ENCODE assay signal across 9 mouse cellular contexts in the genomic region with DNA sequence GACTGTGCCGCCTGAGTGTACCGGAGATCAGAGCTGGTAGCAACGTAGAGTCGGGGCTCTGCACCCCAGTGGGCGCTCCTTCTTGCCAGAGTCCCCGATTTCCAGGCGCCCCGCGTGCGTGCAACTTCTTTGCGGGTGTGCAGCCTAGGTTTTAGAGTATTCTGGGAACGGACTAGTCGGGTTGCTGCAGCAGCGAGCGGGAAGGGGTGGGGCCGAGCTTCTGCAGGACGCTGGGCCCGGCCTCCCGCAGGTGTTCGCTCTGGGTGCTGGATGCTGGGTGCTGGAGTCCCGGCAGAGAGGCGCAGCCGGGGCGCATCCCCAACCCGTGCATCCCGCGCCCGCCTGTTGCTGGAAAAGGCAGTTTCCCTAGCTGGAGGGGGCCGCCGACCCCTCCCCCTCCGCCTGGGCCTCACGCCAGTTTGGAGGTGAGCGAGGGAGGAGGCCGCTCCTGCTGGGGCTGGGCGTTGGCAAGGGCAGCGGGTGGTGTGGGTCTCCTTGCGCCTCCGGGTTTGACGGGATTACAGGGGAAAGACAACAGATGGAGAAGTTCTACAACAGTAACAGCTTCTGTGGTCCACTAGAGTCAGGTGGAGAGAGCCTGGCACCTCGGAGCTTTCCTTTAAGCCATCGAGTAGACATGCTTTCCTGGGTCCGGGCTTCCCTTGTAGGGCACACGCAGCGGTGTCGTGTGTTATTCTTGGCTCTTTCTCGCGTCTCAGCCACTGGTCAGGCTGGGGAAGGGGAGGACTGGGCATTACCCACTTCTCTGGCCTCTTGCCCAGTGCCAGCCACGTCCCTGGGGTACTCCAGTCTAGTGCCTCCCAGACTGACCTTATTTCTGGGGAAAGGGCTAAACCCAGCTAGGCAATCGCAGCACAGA. TPM values are rescaled to one million over a fixed set of nuclear protein-coding genes. Genes with fewer than 3 reads are reported as not detected.
A peak's percentile ranks its signal among the peaks of the same experiment; 100 is the strongest.
DNase-seq lines count a peak whose midpoint lies in the region; ATAC-seq lines count a peak whose summit lies in the region.
"Had no signal": no experiment of that assay in that cellular context is flagged by ENCODE, and none has a peak within 500 bp of the region (broad histone marks: within the 10 kb centered on the region; RNA-seq: fewer than 3 reads in every experiment).

No protein-coding gene starts in this region.

- peak; percentile 19 for ATAC-seq in CD4-positive, CD25-positive, alpha-beta regulatory T cell, adult 4 months
- ATAC-seq in forebrain, embryonic 11.5 days (replicated peaks; ENCODE audit: low FRiP score): peak; percentile 18; the same call in 1 of the 2 replicates
- ATAC-seq in limb, embryonic 11.5 days (ENCODE audit: insufficient number of reproducible peaks, low FRiP score, low TSS enrichment, low read depth): 0 out of 2 replicates have a peak, but pooled peaks have one; percentile 6
- ATAC-seq in midbrain, embryonic 14.5 days (ENCODE audit: low FRiP score, low TSS enrichment): no peak
- ATAC-seq in monocyte, adult 5-6 weeks (replicated peaks; ENCODE audit: insufficient number of reproducible peaks, low FRiP score, low TSS enrichment, poor library complexity, severe bottlenecking): no peak

- peak; percentile 70 for DNase-seq in adrenal gland, adult 2 months
- no peak for DNase-seq in forebrain, embryonic 11.5 days (ENCODE audit: low spot score)
- DNase-seq in heart, postnatal 4 days: peak; percentile 84
- DNase-seq in limb, embryonic 11.5 days (ENCODE audit: low spot score): peak; percentile 49
- peak; percentile 51 for DNase-seq in midbrain, embryonic 14.5 days
- DNase-seq in urinary bladder, postnatal 14 days (ENCODE audit: low spot score): peak; percentile 57

- H3K27ac ChIP-seq in forebrain, embryonic 11.5 days (ENCODE audit: low read depth, low read length): no peak overlapping the region
- no peak overlapping the region for H3K27ac ChIP-seq in limb, embryonic 11.5 days (replicated peaks; ENCODE audit: low read depth, low read length)
- H3K27ac ChIP-seq in midbrain, embryonic 14.5 days (replicated peaks; ENCODE audit: low read depth, low read length): 0 out of 2 replicates have a peak overlapping the region, but pooled peaks have one; percentile 8

- no peaks in the 10 kb centered on the region for H3K36me3 ChIP-seq in forebrain, embryonic 11.5 days (ENCODE audit: control insufficient read depth, insufficient read depth, low read length)
- peaks cover 2% of the 10 kb centered on the region for H3K36me3 ChIP-seq in limb, embryonic 11.5 days (ENCODE audit: control insufficient read depth, insufficient read depth, low read length)
- no peaks in the 10 kb centered on the region for H3K36me3 ChIP-seq in midbrain, embryonic 14.5 days (ENCODE audit: control insufficient read depth, insufficient read depth, low read length)

- no peaks in the 10 kb centered on the region for H3K9me3 ChIP-seq in forebrain, embryonic 11.5 days (ENCODE audit: control insufficient read depth, low read length)
- no peaks in the 10 kb centered on the region for H3K9me3 ChIP-seq in limb, embryonic 11.5 days (ENCODE audit: control insufficient read depth, low read length)
- H3K9me3 ChIP-seq in midbrain, embryonic 14.5 days (ENCODE audit: control insufficient read depth, low read length): no peaks in the 10 kb centered on the region

- peak overlapping the region; percentile 70 for H3K4me2 ChIP-seq in forebrain, embryonic 11.5 days (ENCODE audit: low read depth, low read length, severe bottlenecking)
- peak overlapping the region; percentile 78 for H3K4me2 ChIP-seq in limb, embryonic 11.5 days (ENCODE audit: low read depth, severe bottlenecking)
- H3K4me2 ChIP-seq in midbrain, embryonic 14.5 days (ENCODE audit: low read length): peak overlapping the region; percentile 79

- 3% methylated on average over 45 of the region's 49 CpGs for WGBS in forebrain, embryonic 11.5 days
- 3% methylated on average over 46 of the region's 49 CpGs for WGBS in limb, embryonic 11.5 days
- WGBS in midbrain, embryonic 14.5 days: 3% methylated on average over 49 of the region's 49 CpGs

- H3K4me1 ChIP-seq in forebrain, embryonic 11.5 days (replicated peaks; ENCODE audit: control insufficient read depth, insufficient read depth, low read length): peaks cover 16% of the 10 kb centered on the region
- peaks cover 21% of the 10 kb centered on the region for H3K4me1 ChIP-seq in limb, embryonic 11.5 days (ENCODE audit: control insufficient read depth, insufficient read depth, low read length)
- H3K4me1 ChIP-seq in midbrain, embryonic 14.5 days (ENCODE audit: control insufficient read depth, insufficient read depth, low read length): peaks cover 36% of the 10 kb centered on the region

- peak overlapping the region; percentile 53 for H3K9ac ChIP-seq in forebrain, embryonic 11.5 days (ENCODE audit: low read length)
- H3K9ac ChIP-seq in limb, embryonic 11.5 days (ENCODE audit: low read length): peak overlapping the region; percentile 52
- peak overlapping the region; percentile 40 for H3K9ac ChIP-seq in midbrain, embryonic 14.5 days (replicated peaks; ENCODE audit: low read length)

- H3K4me3 ChIP-seq in forebrain, embryonic 11.5 days (ENCODE audit: low read depth, low read length): peak overlapping the region; percentile 43
- H3K4me3 ChIP-seq in limb, embryonic 11.5 days (ENCODE audit: low read depth, low read length): peak overlapping the region; percentile 45
- H3K4me3 ChIP-seq in midbrain, embryonic 14.5 days (replicated peaks; ENCODE audit: low read depth, low read length): peak overlapping the region; percentile 37

- peaks cover 22% of the 10 kb centered on the region for H3K27me3 ChIP-seq in forebrain, embryonic 11.5 days (ENCODE audit: control insufficient read depth, insufficient read depth, low read length)
- H3K27me3 ChIP-seq in limb, embryonic 11.5 days (ENCODE audit: control insufficient read depth, insufficient read depth, low read length): peaks cover 44% of the 10 kb centered on the region
- H3K27me3 ChIP-seq in midbrain, embryonic 14.5 days (ENCODE audit: control insufficient read depth, insufficient read depth, low read length): peaks cover 32% of the 10 kb centered on the region

RNA-seq across cellular contexts. Expression of a gene that starts 0.8 kb away (rescaled TPM):
- polyA plus RNA-seq in CD4-positive, CD25-positive, alpha-beta regulatory T cell, adult 4 months (2017; shearing (Covaris generic)): under 1 TPM in 1 of 2 experiments, not detected in 1; 0.34 TPM
- total RNA-seq in adrenal gland, adult 2 months (2021): 10 to 100 TPM; 30.5 to 52.2 TPM
- 24.9 and 39.4 TPM in 2 replicates for polyA plus RNA-seq in adrenal gland, adult 2 months (2012; rRNA removed)
- 12.9 and 14.8 TPM in 2 replicates for polyA plus RNA-seq in forebrain, embryonic 11.5 days (2014; fragmentation: Nextera tagmentation; extraction: Ambion mirVana)
- total RNA-seq in heart, postnatal 4 days (2021): 100 to 1,000 TPM; 204 to 213 TPM
- 12.7 and 13.4 TPM in 2 replicates for polyA plus RNA-seq in limb, embryonic 11.5 days (2014; fragmentation: Nextera tagmentation; extraction: Ambion mirVana)
- 6.1 and 13.2 TPM in 2 replicates for polyA plus RNA-seq in midbrain, embryonic 14.5 days (2014; fragmentation: Nextera tagmentation; extraction: Ambion mirVana)
- total RNA-seq in monocyte, adult 5-6 weeks (2017): 13.5 to 48.9 TPM (median 15.1 TPM) in 3 replicates

RNA-seq across cellular contexts. Expression of a gene that starts 21.8 kb away (rescaled TPM):
- polyA plus RNA-seq in CD4-positive, CD25-positive, alpha-beta regulatory T cell, adult 4 months (2017; shearing (Covaris generic)): 1 to 10 TPM; 4.9 to 5.0 TPM
- 10 to 100 TPM; 28.7 to 30.4 TPM for total RNA-seq in adrenal gland, adult 2 months (2021)
- 72.9 and 76.9 TPM in 2 replicates for polyA plus RNA-seq in adrenal gland, adult 2 months (2012; rRNA removed)
- 82.3 and 85.2 TPM in 2 replicates for polyA plus RNA-seq in forebrain, embryonic 11.5 days (2014; fragmentation: Nextera tagmentation; extraction: Ambion mirVana)
- 10 to 100 TPM; 22.3 to 24.7 TPM for total RNA-seq in heart, postnatal 4 days (2021)
- 76.6 and 77.3 TPM in 2 replicates for polyA plus RNA-seq in limb, embryonic 11.5 days (2014; fragmentation: Nextera tagmentation; extraction: Ambion mirVana)
- 25.7 and 29.9 TPM in 2 replicates for polyA plus RNA-seq in midbrain, embryonic 14.5 days (2014; fragmentation: Nextera tagmentation; extraction: Ambion mirVana)
- 3.8 to 7.1 TPM (median 5.7 TPM) in 3 replicates for total RNA-seq in monocyte, adult 5-6 weeks (2017)

RNA-seq across cellular contexts. Expression of a gene that starts 21.8 kb away (rescaled TPM):
- not detected for polyA plus RNA-seq in CD4-positive, CD25-positive, alpha-beta regulatory T cell, adult 4 months (2017; shearing (Covaris generic))
- total RNA-seq in adrenal gland, adult 2 months (2021): under 1 TPM; 0.12 to 0.76 TPM
- 1.1 TPM in 1 of 2 replicates, not detected in the other for polyA plus RNA-seq in adrenal gland, adult 2 months (2012; rRNA removed)
- 0.97 TPM in 1 of 2 replicates, not detected in the other for polyA plus RNA-seq in forebrain, embryonic 11.5 days (2014; fragmentation: Nextera tagmentation; extraction: Ambion mirVana)
- not detected for total RNA-seq in heart, postnatal 4 days (2021)
- polyA plus RNA-seq in limb, embryonic 11.5 days (2014; fragmentation: Nextera tagmentation; extraction: Ambion mirVana): 0.10 TPM in 1 of 2 replicates, not detected in the other
- polyA plus RNA-seq in midbrain, embryonic 14.5 days (2014; fragmentation: Nextera tagmentation; extraction: Ambion mirVana): 0.11 and 0.12 TPM in 2 replicates
- total RNA-seq in monocyte, adult 5-6 weeks (2017): not detected in 3 replicates

RNA-seq across cellular contexts. Expression of a gene that starts 28.0 kb away (rescaled TPM):
- not detected for polyA plus RNA-seq in CD4-positive, CD25-positive, alpha-beta regulatory T cell, adult 4 months (2017; shearing (Covaris generic))
- 10 to 100 TPM; 11.2 to 17.6 TPM for total RNA-seq in adrenal gland, adult 2 months (2021)
- 32.4 and 34.3 TPM in 2 replicates for polyA plus RNA-seq in adrenal gland, adult 2 months (2012; rRNA removed)
- 0.47 and 0.79 TPM in 2 replicates for polyA plus RNA-seq in forebrain, embryonic 11.5 days (2014; fragmentation: Nextera tagmentation; extraction: Ambion mirVana)
- total RNA-seq in heart, postnatal 4 days (2021): 1 to 10 TPM; 8.5 to 9.7 TPM
- polyA plus RNA-seq in limb, embryonic 11.5 days (2014; fragmentation: Nextera tagmentation; extraction: Ambion mirVana): 0.40 and 0.45 TPM in 2 replicates
- 3.7 and 4.0 TPM in 2 replicates for polyA plus RNA-seq in midbrain, embryonic 14.5 days (2014; fragmentation: Nextera tagmentation; extraction: Ambion mirVana)
- not detected in 3 replicates for total RNA-seq in monocyte, adult 5-6 weeks (2017)

RNA-seq across cellular contexts. Expression of a gene that starts 33.6 kb away (rescaled TPM):
- not detected for polyA plus RNA-seq in CD4-positive, CD25-positive, alpha-beta regulatory T cell, adult 4 months (2017; shearing (Covaris generic))
- total RNA-seq in adrenal gland, adult 2 months (2021): under 1 TPM in 1 of 2 experiments, not detected in 1; 0.10 TPM
- polyA plus RNA-seq in adrenal gland, adult 2 months (2012; rRNA removed): 0.40 TPM in 1 of 2 replicates, not detected in the other
- polyA plus RNA-seq in forebrain, embryonic 11.5 days (2014; fragmentation: Nextera tagmentation; extraction: Ambion mirVana): 0.11 TPM in 1 of 2 replicates, not detected in the other
- not detected for total RNA-seq in heart, postnatal 4 days (2021)
- 0.13 TPM in 1 of 2 replicates, not detected in the other for polyA plus RNA-seq in limb, embryonic 11.5 days (2014; fragmentation: Nextera tagmentation; extraction: Ambion mirVana)
- polyA plus RNA-seq in midbrain, embryonic 14.5 days (2014; fragmentation: Nextera tagmentation; extraction: Ambion mirVana): 0.09 and 0.11 TPM in 2 replicates
- total RNA-seq in monocyte, adult 5-6 weeks (2017): not detected in 3 replicates
- total RNA-seq: gastrocnemius, postnatal 36 days had no signal

Comparison
In these comparisons a context has a peak if more than half of its experiments do, and no peak if none do; other contexts are left out.
1. ATAC-seq: peak in CD4-positive, CD25-positive, alpha-beta regulatory T cell, adult 4 months (single experiment), forebrain, embryonic 11.5 days (single experiment) and limb, embryonic 11.5 days (single experiment); none in midbrain, embryonic 14.5 days (single experiment) and monocyte, adult 5-6 weeks (single experiment).
2. Peak in every context shown above with its lines, with median percentiles within 50 percentile points of each other: H3K4me2 ChIP-seq, H3K4me3 ChIP-seq and H3K9ac ChIP-seq.